Mouse (Mus musculus) liver, postnatal 0 days (tissue): Measurements from ENCODE around the gene Olfr967. TPM values are rescaled to one million over a fixed set of nuclear protein-coding genes. Genes with fewer than 3 reads are reported as not detected.
"Not testable (repeated sequence)": the region's sequence is repeated elsewhere in the genome, so short reads cannot be mapped to it uniquely, and the experiment has no call there.

Experiments used
- ATAC-seq: fragments of 200-750 bp; cut with Nextera tagmentation; 2 replicates; pipeline ENCODE4 v1.8.0; 2017; ENCODE audit warnings: mild to moderate bottlenecking, moderate library complexity
- DNase-seq: peaks from one replicate; pipeline ENCODE4 v3.0.0-alpha.2; 2016
- H3K27ac ChIP-seq: fragments of 300-500 bp; sonication (generic); 2 replicates; pipeline ENCODE4 v1.5.1; 2014; ENCODE audit warnings: antibody characterized with exemption, moderate library complexity, mild to moderate bottlenecking, low read depth
- H3K27me3 ChIP-seq: fragments of 300-500 bp; sonication (generic); 2 replicates; pipeline ENCODE4 v1.6.1; 2014; ENCODE audit warnings: low read length, control low read depth, mixed read lengths; ENCODE audit not compliant: insufficient read depth
- H3K36me3 ChIP-seq: fragments of 300-500 bp; sonication (generic); replicated peaks from 2 replicates; pipeline ENCODE4 v1.6.1; 2014; ENCODE audit warnings: mild to moderate bottlenecking, control low read depth, low read length, moderate library complexity, mixed read lengths; ENCODE audit not compliant: insufficient read depth
- H3K4me1 ChIP-seq: fragments of 300-500 bp; sonication (generic); 2 replicates; pipeline ENCODE4 v1.6.1; 2014; ENCODE audit warnings: antibody characterized with exemption, mild to moderate bottlenecking, control low read depth; ENCODE audit not compliant: insufficient read depth
- H3K4me2 ChIP-seq: fragments of 300-500 bp; sonication (generic); 2 replicates; pipeline ENCODE4 v1.6.1; 2014; ENCODE audit warnings: low read depth, mild to moderate bottlenecking, low read length, moderate library complexity, mixed read lengths
- H3K4me3 ChIP-seq: fragments of 300-500 bp; sonication (generic); 2 replicates; pipeline ENCODE4 v1.5.1; 2014; ENCODE audit warnings: low read depth, low read length
- H3K9ac ChIP-seq: fragments of 300-500 bp; sonication (generic); replicated peaks from 2 replicates; pipeline ENCODE4 v1.6.1; 2014; ENCODE audit warnings: mild to moderate bottlenecking, moderate library complexity
- H3K9me3 ChIP-seq: fragments of 300-500 bp; sonication (generic); 2 replicates; pipeline ENCODE4 v1.6.1; 2016; ENCODE audit warnings: mild to moderate bottlenecking, control low read depth, low read length, mixed read lengths
- CTCF ChIP-seq: sonication (generic); IDR thresholded peaks from 2 replicates; pipeline ENCODE4 v1.5.1; 2016; ENCODE audit warnings: antibody characterized with exemption, low read depth
- EP300 ChIP-seq: IDR thresholded peaks from 2 replicates; pipeline ENCODE4 v1.6.1; 2016; ENCODE audit warnings: antibody characterized with exemption, low read depth, mild to moderate bottlenecking
- WGBS: fragments of 180-500 bp; shearing (Covaris S2); extraction: QIAGEN DNeasy Blood & Tissue Kit; methylation state at CpG from one replicate; pipeline ENCODE4 v1.1.7; 2014; ENCODE audit not compliant: insufficient replicate concordance; 5-methylcytosine and 5-hydroxymethylcytosine counted together
- polyA plus RNA-seq: library from polyadenylated mRNA; unstranded; fragments of >200 nt; fragmentation: Nextera tagmentation; extraction: Ambion mirVana; gene quantifications from 2 replicates; pipeline ENCODE4 v1.2.1, GENCODE M21; 2015

Gene Olfr967
- not detected in 2 replicates for polyA plus RNA-seq

- ATAC-seq, result no peak
- H3K27me3 ChIP-seq, result no peaks in the 10 kb centered on the region
- TF ChIP-seq EP300 (no peak), CTCF (no peak)
- H3K27ac ChIP-seq, result no peak within 1 kb of the TSS
- no peak within 1 kb of the TSS for H3K9ac ChIP-seq
- H3K4me1 ChIP-seq, result no peaks in the 10 kb centered on the region
- DNase-seq, result no peak
- H3K9me3 ChIP-seq, result no peaks in the 10 kb centered on the region
- H3K4me2 ChIP-seq, result no peak within 1 kb of the TSS
- H3K4me3 ChIP-seq, result no peak within 1 kb of the TSS
- H3K36me3 ChIP-seq, result no peaks in the 10 kb centered on the region
Measured at GRCm38 (mm10) chr9:39745949-39746348, at the start of gene Olfr967. Gene Olfr967, plus strand, starts transcription at chr9:39746249.

GRCm38 (mm10) chr9:39701123-39701522 is 44.9 kb upstream of the Olfr967 start:
- ATAC-seq, H3K9me3 ChIP-seq, H3K9ac ChIP-seq, DNase-seq, H3K4me3 ChIP-seq, H3K27me3 ChIP-seq, H3K36me3 ChIP-seq, H3K4me1 ChIP-seq, H3K27ac ChIP-seq, H3K4me2 ChIP-seq: not testable (repeated sequence)
- 72% methylated on average over 7 of the region's 8 CpGs for WGBS

GRCm38 (mm10) chr9:39707017-39707416 is 39.0 kb upstream of the Olfr967 start, which contains the start of gene Olfr149:
Gene Olfr149, minus strand, starts transcription at chr9:39707117.
- TF ChIP-seq EP300 (no peak), CTCF (no peak)

DNA sequence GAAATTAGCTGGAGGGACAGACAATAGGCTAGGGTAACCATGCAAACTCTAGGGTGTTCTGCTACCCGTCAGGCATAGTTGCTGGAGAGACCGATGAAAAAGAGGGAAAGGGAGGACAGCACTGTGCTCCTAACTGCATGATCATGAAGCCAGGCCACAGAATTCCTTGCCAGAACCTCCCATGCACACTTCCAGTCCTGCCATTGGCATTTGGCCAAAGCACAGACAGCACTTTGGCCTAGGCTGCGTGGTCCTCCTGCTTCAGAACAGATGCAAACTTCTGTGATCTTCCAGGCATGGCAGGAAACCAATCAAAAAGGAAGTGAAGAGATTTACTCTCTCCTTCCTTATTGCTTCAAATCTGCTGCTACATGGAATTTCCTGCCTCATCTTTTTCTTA is 37.1 kb upstream of the Olfr967 start:
- Histone ChIP-seq H3K9ac (no peak overlapping the region), H3K4me1 (no peaks in the 10 kb centered on the region), H3K4me3 (no peak overlapping the region), H3K4me2 (no peak overlapping the region), H3K9me3 (no peaks in the 10 kb centered on the region), H3K36me3 (no peaks in the 10 kb centered on the region), H3K27ac (no peak overlapping the region), H3K27me3 (no peaks in the 10 kb centered on the region)
- TF ChIP-seq EP300 (no peak), CTCF (no peak)
- DNase-seq (no peak), ATAC-seq (no peak)
- 53% methylated on average over 3 of the region's 3 CpGs for WGBS

More at GRCm38 (mm10) chr9:39707017-39707416, 39.0 kb upstream of the Olfr967 start, which contains the start of gene Olfr149:
- H3K4me2 ChIP-seq, result no peak within 1 kb of the TSS
- H3K36me3 ChIP-seq, result no peaks in the 10 kb centered on the region
- no peak within 1 kb of the TSS for H3K27ac ChIP-seq
- no peaks in the 10 kb centered on the region for H3K9me3 ChIP-seq
- no peaks in the 10 kb centered on the region for H3K4me1 ChIP-seq
- H3K9ac ChIP-seq, result no peak within 1 kb of the TSS
- DNase-seq, result no peak
- H3K27me3 ChIP-seq, result no peaks in the 10 kb centered on the region
- no peak within 1 kb of the TSS for H3K4me3 ChIP-seq
- no peak for ATAC-seq

GRCm38 (mm10) chr9:39711053-39711452 is 35.0 kb upstream of the Olfr967 start, which contains the start of gene Olfr965:
Gene Olfr965, plus strand, starts transcription at chr9:39711353.
- no peak for TF ChIP-seq CTCF
- TF ChIP-seq EP300, result no peak
- no peak within 1 kb of the TSS for H3K4me2 ChIP-seq
- H3K27ac ChIP-seq, result no peak within 1 kb of the TSS
- ATAC-seq, result no peak
- H3K27me3 ChIP-seq, result no peaks in the 10 kb centered on the region
- no peak within 1 kb of the TSS for H3K4me3 ChIP-seq
- no peaks in the 10 kb centered on the region for H3K36me3 ChIP-seq
- H3K9me3 ChIP-seq, result no peaks in the 10 kb centered on the region
- DNase-seq, result no peak
- no peaks in the 10 kb centered on the region for H3K4me1 ChIP-seq
- H3K9ac ChIP-seq, result no peak within 1 kb of the TSS

- no peak within 1 kb of the TSS for H3K4me3 ChIP-seq
- ATAC-seq (no peak), DNase-seq (no peak)
- no peak within 1 kb of the TSS for H3K27ac ChIP-seq
- no peaks in the 10 kb centered on the region for H3K9me3 ChIP-seq
- no peak within 1 kb of the TSS for H3K9ac ChIP-seq
- TF ChIP-seq CTCF (no peak), EP300 (no peak)
- no peaks in the 10 kb centered on the region for H3K27me3 ChIP-seq
- H3K4me2 ChIP-seq, result no peak within 1 kb of the TSS
- H3K4me1 ChIP-seq, result no peaks in the 10 kb centered on the region
- no peaks in the 10 kb centered on the region for H3K36me3 ChIP-seq
Measured at GRCm38 (mm10) chr9:39730678-39731077, 15.4 kb upstream of the Olfr967 start, which contains the start of gene Olfr150. Gene Olfr150, plus strand, starts transcription at chr9:39730978.

GRCm38 (mm10) chr9:39740741-39741140 is 5.3 kb upstream of the Olfr967 start:
- Histone ChIP-seq H3K4me1 (no peaks in the 10 kb centered on the region), H3K4me3 (no peak overlapping the region), H3K27me3 (no peaks in the 10 kb centered on the region), H3K27ac (no peak overlapping the region), H3K9ac (no peak overlapping the region), H3K36me3 (no peaks in the 10 kb centered on the region), H3K4me2 (no peak overlapping the region), H3K9me3 (no peaks in the 10 kb centered on the region)
- ATAC-seq (no peak), DNase-seq (no peak)
- WGBS, result 85% methylated on average over 1 of the region's 1 CpGs
- no peak for TF ChIP-seq CTCF
- no peak for TF ChIP-seq EP300
